Mouse (Mus musculus): ENCODE data around the gene Nup93. TPM values are rescaled to one million over a fixed set of nuclear protein-coding genes. Genes with fewer than 3 reads are reported as not detected.

The Nup93 gene
- polyA plus RNA-seq, 1 experiment from 2014 or later: 54.0 TPM

DNA sequence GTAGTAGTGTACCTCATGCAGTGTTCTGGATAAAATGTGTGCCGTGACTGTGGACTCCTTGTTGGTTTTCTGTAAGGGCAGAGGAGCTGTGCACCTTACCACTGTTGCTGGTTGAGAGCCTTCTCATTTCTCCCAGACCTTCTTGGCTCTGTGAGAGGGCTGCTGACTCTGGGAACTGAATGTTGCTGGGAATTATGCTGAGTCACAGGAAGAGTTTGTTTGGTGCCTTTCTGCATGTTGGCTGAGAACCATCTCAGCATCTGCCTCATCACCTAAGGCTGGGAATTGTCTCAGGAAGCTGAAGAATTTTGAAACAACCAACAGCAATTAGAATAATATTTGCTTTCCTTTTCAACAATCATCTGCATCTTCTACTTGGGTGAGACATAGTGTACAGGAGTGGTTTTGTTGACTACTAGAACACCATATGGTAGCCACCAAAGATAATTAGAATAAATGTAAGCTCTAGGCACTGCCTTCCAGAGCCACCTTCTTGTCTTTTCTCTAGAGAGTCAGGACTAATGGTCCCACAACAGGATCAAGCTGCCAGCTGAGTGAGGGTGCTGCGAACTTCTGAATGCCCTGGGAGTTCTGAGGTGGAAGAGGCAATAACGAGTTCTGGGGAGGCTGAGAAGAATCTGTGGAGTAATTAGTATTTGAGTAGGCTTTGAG, 48.4 kb downstream of the Nup93 start:
- in situ Hi-C loops (cut with MboI; ENCODE audit: low pct_unique_long_range_greater_than_20kb): no loop called here

DNA sequence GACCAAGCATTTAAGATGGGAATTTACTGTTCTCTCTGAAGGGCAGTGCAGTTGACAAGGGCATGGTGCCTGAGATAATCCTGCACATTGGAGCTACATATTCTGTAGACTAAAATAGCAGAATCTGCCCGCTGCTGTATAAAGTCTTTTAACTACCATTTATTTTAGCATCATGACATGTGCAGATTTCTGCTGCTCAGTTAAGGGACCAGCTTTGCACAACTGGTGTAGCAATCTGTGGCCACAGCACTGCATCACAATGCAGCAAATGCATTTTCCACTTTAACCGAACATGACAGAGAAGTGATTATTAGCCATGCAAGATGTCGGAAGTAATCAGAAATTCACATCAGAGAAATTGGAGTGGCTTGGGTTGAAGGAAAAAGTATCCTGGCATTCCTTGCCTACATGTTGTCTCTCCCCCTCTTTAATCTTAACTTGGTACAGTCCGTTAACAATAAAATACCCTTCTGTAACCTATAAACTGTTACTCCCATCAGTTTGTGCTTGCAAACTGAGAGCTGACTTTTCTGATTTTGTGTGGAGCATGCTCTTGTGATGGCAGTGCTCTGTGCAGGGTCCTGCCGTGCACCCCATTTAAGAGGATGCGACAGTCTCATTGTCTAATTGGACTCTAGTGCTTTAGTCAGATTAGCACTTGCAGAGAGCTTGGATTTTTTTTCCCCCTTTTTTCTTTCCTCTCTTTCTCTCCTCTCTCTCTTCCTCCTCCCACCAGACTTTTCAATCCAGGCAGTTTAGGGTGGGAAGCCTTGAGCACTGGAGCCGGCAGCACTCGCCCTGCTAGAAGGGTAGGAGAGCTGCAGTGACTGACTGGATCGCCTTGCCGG, 52.2 kb downstream of the Nup93 start:
- DNase-seq (ENCODE audit: low read depth, low spot score) (no peak), ATAC-seq (no peak)
- in situ Hi-C loops (cut with MboI; ENCODE audit: low pct_unique_long_range_greater_than_20kb): no loop called here
- no peak for TF ChIP-seq CTCF (IDR thresholded peaks at IDR 0.05)
- CTCF ChIA-PET: no interaction called here
- H3K27me3 ChIP-seq: no peaks in the 10 kb centered on the region
- POLR2A ChIA-PET: no interaction called here

More for the DNA sequence above, 48.4 kb downstream of the Nup93 start:
- ATAC-seq (peak; percentile 39), DNase-seq (ENCODE audit: low read depth, low spot score) (peak; percentile 28)
- ChIA-PET CTCF (interaction anchor here (1.1 to 2.0 kb wide), 4 partner anchors 10 to 17 kb away, joined by 3 to 5 read pairs (median 4); no protein-coding TSS in a partner anchor), POLR2A (interaction anchor here (1.1 kb wide), 1 partner anchor 15 kb away, joined by 3 read pairs; no protein-coding TSS in a partner anchor)
- no peak for TF ChIP-seq CTCF (IDR thresholded peaks at IDR 0.05)
- H3K27me3 ChIP-seq: no peaks in the 10 kb centered on the region

DNA sequence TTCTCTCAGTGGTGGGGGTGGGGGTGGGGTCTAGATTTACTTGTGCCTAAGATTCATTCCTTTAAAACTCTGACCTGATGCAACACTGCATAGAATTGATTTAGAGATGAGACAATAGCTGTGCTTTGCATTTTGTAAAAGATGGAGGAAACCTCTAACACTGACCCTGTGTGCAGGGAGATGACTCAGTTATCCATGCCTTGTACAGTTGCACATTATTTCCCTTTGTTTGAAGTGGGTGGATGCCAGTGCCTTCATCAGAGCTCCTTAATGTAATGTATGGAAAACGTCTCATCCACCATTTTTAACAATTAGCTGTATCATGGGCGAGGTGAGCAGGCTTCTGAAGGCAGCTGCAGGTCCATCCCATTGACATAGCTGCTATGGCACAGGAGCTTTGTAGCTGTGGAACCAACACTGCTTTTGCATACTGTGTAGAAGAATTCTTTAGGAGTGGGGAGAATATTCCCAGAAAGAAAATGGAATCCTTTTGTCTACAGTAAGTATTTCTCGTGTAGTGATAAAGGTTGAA, 54.1 kb downstream of the Nup93 start:
- no peak for DNase-seq (ENCODE audit: low read depth, low spot score)
- TF ChIP-seq CTCF (IDR thresholded peaks at IDR 0.05): no peak
- ATAC-seq: no peak
- CTCF ChIA-PET: interaction anchor here (0.6 to 1.8 kb wide), 6 partner anchors 11 to 81 kb away, joined by 3 to 4 read pairs (median 3); partner anchors contain the start of gene Slc12a3
- POLR2A ChIA-PET: interaction anchor here (0.8 kb wide), 1 partner anchor 21 kb away, joined by 3 read pairs; no protein-coding TSS in a partner anchor
- no peaks in the 10 kb centered on the region for H3K27me3 ChIP-seq
- in situ Hi-C loops (cut with MboI; ENCODE audit: low pct_unique_long_range_greater_than_20kb): no loop called here

DNA sequence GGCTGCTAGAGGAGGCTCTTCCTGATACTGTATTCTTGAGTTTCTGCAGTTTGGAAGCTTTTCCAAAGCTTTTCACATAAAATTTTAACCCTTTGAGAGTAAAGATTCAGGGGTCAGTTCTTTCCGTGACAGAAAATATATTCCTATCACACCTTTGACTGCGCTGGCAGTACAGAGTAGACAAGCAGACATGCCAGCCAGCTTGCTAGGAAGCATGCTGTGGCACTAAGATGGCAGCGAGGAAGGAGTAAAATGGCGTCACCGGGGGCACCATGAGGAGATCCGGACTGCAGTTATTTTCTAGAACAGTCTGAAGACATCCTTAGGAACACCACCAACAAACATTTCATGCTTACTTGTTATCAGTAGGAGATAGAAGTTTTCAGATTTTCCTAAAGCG, 55.9 kb downstream of the Nup93 start:
- ChIA-PET CTCF (interaction anchor here (1.2 to 1.5 kb wide), 5 partner anchors 8 to 65 kb away, joined by 3 to 4 read pairs (median 3); no protein-coding TSS in a partner anchor), POLR2A (no interaction called here)
- no peaks in the 10 kb centered on the region for H3K27me3 ChIP-seq
- DNase-seq (ENCODE audit: low read depth, low spot score) (no peak), ATAC-seq (no peak)
- no peak for TF ChIP-seq CTCF (IDR thresholded peaks at IDR 0.05)
- in situ Hi-C loops (cut with MboI; ENCODE audit: low pct_unique_long_range_greater_than_20kb): no loop called here

DNA sequence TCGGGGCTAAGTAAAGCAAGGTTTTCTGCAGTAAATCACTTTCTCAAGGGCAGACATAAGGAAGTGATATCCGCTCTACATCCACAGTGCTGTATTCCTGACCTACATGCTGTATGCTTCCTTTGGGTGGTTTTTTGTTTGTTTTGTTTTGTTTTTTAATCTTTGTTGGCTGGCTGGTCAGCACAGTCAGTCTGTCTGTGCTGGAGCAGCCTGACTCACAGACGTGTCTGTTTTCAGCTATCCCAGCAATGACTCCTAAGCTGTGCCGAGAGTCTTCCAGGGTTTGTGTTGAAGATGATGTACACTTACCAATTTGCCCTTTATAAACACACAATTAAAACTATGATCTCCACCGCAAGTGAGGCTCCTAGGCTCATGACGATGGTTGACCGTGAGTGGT, 56.7 kb downstream of the Nup93 start:
- no peaks in the 10 kb centered on the region for H3K27me3 ChIP-seq
- DNase-seq (ENCODE audit: low read depth, low spot score) (no peak), ATAC-seq (no peak)
- ChIA-PET CTCF (interaction anchor here (1.1 to 1.5 kb wide), 7 partner anchors 9 to 104 kb away, joined by 3 to 6 read pairs (median 3); no protein-coding TSS in a partner anchor), POLR2A (no interaction called here)
- TF ChIP-seq CTCF (IDR thresholded peaks at IDR 0.05): no peak
- in situ Hi-C loops (cut with MboI; ENCODE audit: low pct_unique_long_range_greater_than_20kb): no loop called here

DNA sequence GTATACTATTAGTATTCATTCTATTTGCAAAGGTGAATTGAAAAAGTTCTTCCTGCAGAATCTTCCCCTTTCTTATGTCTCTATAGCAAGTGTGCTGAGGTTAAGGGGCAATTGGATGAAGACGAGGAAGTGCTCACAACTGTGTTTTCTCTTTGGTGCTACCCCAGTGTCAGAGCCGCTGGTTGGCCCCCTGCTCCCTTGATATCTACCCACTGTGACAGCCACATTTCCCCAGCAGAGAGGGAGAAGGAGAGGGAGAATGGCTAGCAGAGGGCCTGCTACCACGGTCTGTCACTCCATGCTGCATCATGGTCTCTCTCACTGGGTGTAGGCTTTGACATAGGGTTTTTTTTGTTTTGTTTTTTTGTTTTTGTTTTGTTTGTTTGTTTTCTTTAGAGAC, 58.2 kb downstream of the Nup93 start:
- ChIA-PET CTCF (interaction anchor here (1.5 kb wide), 1 partner anchor 10 kb away, joined by 6 read pairs; no protein-coding TSS in a partner anchor), POLR2A (no interaction called here)
- in situ Hi-C loops (cut with MboI; ENCODE audit: low pct_unique_long_range_greater_than_20kb): no loop called here
- ATAC-seq (no peak), DNase-seq (ENCODE audit: low read depth, low spot score) (no peak)
- no peaks in the 10 kb centered on the region for H3K27me3 ChIP-seq
- TF ChIP-seq CTCF (IDR thresholded peaks at IDR 0.05): no peak

DNA sequence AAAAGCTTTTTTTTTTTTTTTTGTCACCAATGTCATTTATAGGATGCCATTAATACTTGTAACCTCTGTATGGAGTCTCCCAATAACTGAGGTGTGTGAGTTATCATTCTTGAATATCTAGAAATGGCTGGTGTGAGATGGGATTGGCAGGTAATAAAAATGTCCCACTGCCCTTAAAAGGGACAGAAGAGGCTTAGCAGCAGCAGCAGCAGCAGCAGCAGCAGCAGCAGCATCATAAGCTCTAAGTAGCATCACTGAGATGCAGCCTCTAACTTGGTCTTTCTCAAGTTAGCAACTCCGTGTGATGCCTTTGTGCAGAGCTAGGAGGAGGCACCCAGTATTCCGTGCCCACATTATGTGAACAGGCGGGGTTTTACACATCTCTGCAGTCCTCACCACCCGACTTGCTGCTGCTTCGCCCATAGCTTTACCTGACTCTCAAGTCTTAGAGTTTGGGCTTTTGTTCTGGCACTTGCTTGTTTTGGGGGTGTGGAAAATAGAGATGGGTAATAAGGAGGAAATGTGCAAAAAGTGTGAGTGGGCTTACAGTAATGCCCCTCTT, 59.0 kb downstream of the Nup93 start:
- ATAC-seq (no peak), DNase-seq (ENCODE audit: low read depth, low spot score) (no peak)
- H3K27me3 ChIP-seq: no peaks in the 10 kb centered on the region
- TF ChIP-seq CTCF (IDR thresholded peaks at IDR 0.05): no peak
- in situ Hi-C loops (cut with MboI; ENCODE audit: low pct_unique_long_range_greater_than_20kb): no loop called here
- CTCF ChIA-PET: no interaction called here
- POLR2A ChIA-PET: no interaction called here

DNA sequence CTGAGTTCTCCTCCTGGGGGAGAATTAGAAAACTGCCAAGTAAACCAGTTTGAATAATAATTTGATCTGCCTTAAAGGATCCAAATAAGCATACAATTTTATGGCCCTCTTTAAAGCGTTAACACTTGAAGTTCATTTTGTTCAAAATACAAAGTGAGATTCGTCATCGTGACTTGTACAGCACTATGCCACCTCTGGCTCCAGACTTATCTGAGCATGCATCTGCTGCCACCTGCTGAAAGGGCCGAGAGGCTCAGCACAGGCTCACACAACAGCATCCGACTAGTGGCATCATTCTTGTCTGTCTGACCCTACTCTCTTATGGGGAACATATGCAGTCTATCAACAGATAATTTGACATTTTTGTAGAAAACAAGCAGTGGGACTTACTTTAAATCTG, 59.7 kb downstream of the Nup93 start:
- in situ Hi-C loops (cut with MboI; ENCODE audit: low pct_unique_long_range_greater_than_20kb): no loop called here
- peak; percentile 38 for TF ChIP-seq CTCF (IDR thresholded peaks at IDR 0.05)
- ChIA-PET CTCF (no interaction called here), POLR2A (no interaction called here)
- no peaks in the 10 kb centered on the region for H3K27me3 ChIP-seq
- no peak for ATAC-seq
- no peak for DNase-seq (ENCODE audit: low read depth, low spot score)

DNA sequence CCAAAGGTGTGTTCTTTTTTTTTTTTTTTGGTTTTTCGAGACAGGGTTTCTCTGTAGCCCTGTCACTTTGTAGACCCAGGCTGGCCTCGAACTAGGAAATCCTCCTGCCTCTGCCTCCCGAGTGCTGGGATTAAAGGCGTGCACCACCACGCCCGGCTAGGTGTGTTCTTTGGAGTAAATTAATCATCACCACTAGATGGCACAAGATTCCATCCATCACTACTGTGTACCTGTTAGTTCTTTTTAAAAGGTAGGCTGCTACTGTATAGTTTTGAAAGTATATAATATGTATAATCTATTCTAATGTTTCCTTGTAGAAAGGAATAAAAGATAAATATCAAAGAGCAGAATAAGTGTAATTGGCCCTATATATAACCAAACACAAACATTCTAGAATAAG, 63.9 kb downstream of the Nup93 start:
- ATAC-seq: no peak
- DNase-seq (ENCODE audit: low read depth, low spot score): no peak
- H3K27me3 ChIP-seq: no peaks in the 10 kb centered on the region
- POLR2A ChIA-PET: no interaction called here
- TF ChIP-seq CTCF (IDR thresholded peaks at IDR 0.05): peak; percentile 48
- in situ Hi-C loops (cut with MboI; ENCODE audit: low pct_unique_long_range_greater_than_20kb): no loop called here
- CTCF ChIA-PET: interaction anchor here (0.7 to 1.9 kb wide), 5 partner anchors 11 to 49 kb away, joined by 3 to 4 read pairs (median 4); no protein-coding TSS in a partner anchor

DNA sequence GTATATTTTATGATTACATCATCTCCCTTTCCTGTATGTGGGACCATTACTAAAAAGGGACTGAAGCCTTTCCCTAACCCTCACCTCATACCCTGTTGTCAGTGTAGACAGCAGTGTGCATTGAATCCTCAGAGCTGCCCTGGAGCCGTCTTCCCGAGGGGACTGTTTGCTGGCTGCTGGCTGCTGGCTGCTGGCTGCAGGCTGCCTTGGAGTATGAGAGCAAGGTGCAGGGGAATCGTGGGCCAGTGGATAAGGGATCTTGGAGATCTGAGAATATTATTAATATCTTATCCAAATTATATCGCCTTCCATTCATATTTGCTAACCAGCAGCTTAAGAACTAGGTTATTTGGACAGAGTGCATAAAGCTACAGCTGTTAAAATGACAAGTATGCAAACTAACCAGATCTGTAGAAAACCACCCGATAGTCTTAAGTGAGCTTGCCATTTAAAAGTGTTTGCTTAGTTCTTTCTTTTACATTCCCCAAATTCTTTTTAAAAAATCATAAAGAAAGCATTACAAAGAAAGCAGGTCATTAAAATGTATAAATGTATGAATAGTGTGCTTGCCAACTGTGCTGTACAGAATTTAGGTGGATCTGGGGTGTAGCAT, 65.7 kb downstream of the Nup93 start:
- DNase-seq (ENCODE audit: low read depth, low spot score): no peak
- no peak for TF ChIP-seq CTCF (IDR thresholded peaks at IDR 0.05)
- CTCF ChIA-PET: interaction anchor here (1.1 to 1.7 kb wide), 6 partner anchors 10 to 50 kb away, joined by 3 to 5 read pairs (median 4); no protein-coding TSS in a partner anchor
- H3K27me3 ChIP-seq: no peaks in the 10 kb centered on the region
- in situ Hi-C loops (cut with MboI; ENCODE audit: low pct_unique_long_range_greater_than_20kb): loop anchor here (5.0 kb wide), 1 partner anchor 47 kb away; the partner anchor contains the start of gene Slc12a3
- POLR2A ChIA-PET: no interaction called here
- ATAC-seq: no peak
